Mouse (Mus musculus) limb, embryonic 11.5 days (tissue): ENCODE measurements around the gene Nox1. TPM values are rescaled to one million over a fixed set of nuclear protein-coding genes. Genes with fewer than 3 reads are reported as not detected.

Source experiments
- ATAC-seq: fragments of 200-750 bp; cut with Nextera tagmentation; 2 replicates; pipeline ENCODE4 v1.8.0; 2017; ENCODE audit warnings: low read depth; ENCODE audit not compliant: insufficient number of reproducible peaks, low FRiP score, low TSS enrichment
- DNase-seq: peaks from one replicate; pipeline ENCODE4 v3.0.0-alpha.2; 2015; ENCODE audit warnings: low spot score
- H3K27ac ChIP-seq: fragments of 300-500 bp; sonication (generic); replicated peaks from 2 replicates; pipeline ENCODE4 v1.5.1; 2014; ENCODE audit warnings: low read depth, mild to moderate bottlenecking, low read length
- H3K27me3 ChIP-seq: fragments of 300-500 bp; sonication (generic); 2 replicates; pipeline ENCODE4 v1.6.1; 2014; ENCODE audit warnings: mild to moderate bottlenecking, low read length, mixed read lengths; ENCODE audit not compliant: control insufficient read depth, insufficient read depth
- H3K36me3 ChIP-seq: fragments of 300-500 bp; sonication (generic); 2 replicates; pipeline ENCODE4 v1.6.1; 2014; ENCODE audit warnings: mild to moderate bottlenecking, low read length, moderate library complexity, mixed read lengths; ENCODE audit not compliant: control insufficient read depth, insufficient read depth
- H3K4me1 ChIP-seq: fragments of 300-500 bp; sonication (generic); 2 replicates; pipeline ENCODE4 v1.6.1; 2014; ENCODE audit warnings: low read length, mixed read lengths; ENCODE audit not compliant: control insufficient read depth, insufficient read depth
- H3K4me2 ChIP-seq: fragments of 300-500 bp; sonication (generic); 2 replicates; pipeline ENCODE4 v1.6.1; 2014; ENCODE audit warnings: low read depth, mild to moderate bottlenecking, moderate library complexity; ENCODE audit not compliant: severe bottlenecking
- H3K4me3 ChIP-seq: fragments of 300-500 bp; sonication (generic); 2 replicates; pipeline ENCODE4 v1.5.1; 2014; ENCODE audit warnings: low read depth, low read length
- H3K9ac ChIP-seq: fragments of 300-500 bp; sonication (generic); 2 replicates; pipeline ENCODE4 v1.6.1; 2014; ENCODE audit warnings: mild to moderate bottlenecking, low read length
- H3K9me3 ChIP-seq: fragments of 300-500 bp; sonication (generic); 2 replicates; pipeline ENCODE4 v1.6.1; 2016; ENCODE audit warnings: low read length; ENCODE audit not compliant: control insufficient read depth
- WGBS: fragments of 180-500 bp; shearing (Covaris S2); extraction: QIAGEN DNeasy Blood & Tissue Kit; methylation state at CpG from one replicate; pipeline ENCODE4 v1.1.7; 2014; 5-methylcytosine and 5-hydroxymethylcytosine counted together
- polyA plus RNA-seq: library from polyadenylated mRNA; unstranded; fragments of >200 nt; fragmentation: Nextera tagmentation; extraction: Ambion mirVana; gene quantifications from 2 replicates; pipeline ENCODE4 v1.2.1, GENCODE M21; 2014

The Nox1 gene
- polyA plus RNA-seq = 0.28 TPM in 1 of 2 replicates, not detected in the other

DNA sequence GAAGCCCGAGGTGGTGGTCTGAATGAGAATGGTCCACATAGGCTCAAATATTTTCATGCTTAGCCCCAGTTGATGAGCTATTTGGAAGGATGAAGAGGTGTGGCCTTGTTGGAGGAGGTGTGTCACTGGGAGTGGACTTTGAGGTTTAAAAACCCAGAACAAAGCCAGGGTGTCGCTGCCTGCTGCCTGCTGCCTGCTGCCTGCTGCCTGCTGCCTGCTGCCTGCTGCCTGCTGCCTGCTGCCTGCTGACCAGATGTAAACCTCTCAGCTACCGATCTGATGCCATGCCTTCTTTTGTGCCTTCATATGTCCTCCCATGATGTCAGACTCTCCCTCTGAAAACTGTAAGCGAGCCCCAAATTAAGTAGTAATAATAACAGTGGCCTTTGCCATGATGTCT lies at the start of gene Nox1:
Gene Nox1, minus strand, starts transcription at position 101 of the 400 bp plus-strand sequence.
- no peaks in the 10 kb centered on the region for H3K4me1 ChIP-seq
- H3K27me3 ChIP-seq = no peaks in the 10 kb centered on the region
- no peak within 1 kb of the TSS for H3K4me3 ChIP-seq
- no peaks in the 10 kb centered on the region for H3K36me3 ChIP-seq
- H3K9me3 ChIP-seq = no peaks in the 10 kb centered on the region
- no peak for DNase-seq
- 65% methylated on average over 4 of the region's 4 CpGs for WGBS
- no peak within 1 kb of the TSS for H3K9ac ChIP-seq
- no peak for ATAC-seq
- no peak within 1 kb of the TSS for H3K4me2 ChIP-seq
- H3K27ac ChIP-seq = no peak within 1 kb of the TSS

DNA sequence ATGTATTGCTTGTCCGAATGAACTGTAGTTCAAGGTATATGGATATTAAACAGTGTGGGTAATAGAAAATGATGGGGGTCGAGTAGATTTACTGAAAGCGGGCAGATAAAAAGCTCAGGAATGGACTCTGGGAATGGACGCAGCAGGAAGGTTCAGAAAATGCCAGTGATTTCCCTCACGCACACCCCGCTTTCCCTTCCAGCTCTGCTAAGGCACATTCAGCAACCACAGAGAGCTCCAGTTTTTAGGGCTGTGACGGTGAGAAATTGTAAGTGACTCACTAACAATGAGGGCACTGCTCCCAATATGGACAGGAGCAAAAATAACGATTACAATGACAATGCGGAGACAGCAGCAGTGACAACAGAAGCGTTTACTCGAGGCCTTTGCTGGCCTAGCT lies 40.4 kb upstream of the Nox1 start:
- ATAC-seq = no peak
- Histone ChIP-seq H3K27me3 (no peaks in the 10 kb centered on the region), H3K9me3 (no peaks in the 10 kb centered on the region), H3K4me1 (no peaks in the 10 kb centered on the region), H3K4me3 (no peak overlapping the region), H3K36me3 (no peaks in the 10 kb centered on the region), H3K27ac (no peak overlapping the region), H3K9ac (no peak overlapping the region), H3K4me2 (no peak overlapping the region)
- 79% methylated on average over 11 of the region's 11 CpGs for WGBS
- no peak for DNase-seq

DNA sequence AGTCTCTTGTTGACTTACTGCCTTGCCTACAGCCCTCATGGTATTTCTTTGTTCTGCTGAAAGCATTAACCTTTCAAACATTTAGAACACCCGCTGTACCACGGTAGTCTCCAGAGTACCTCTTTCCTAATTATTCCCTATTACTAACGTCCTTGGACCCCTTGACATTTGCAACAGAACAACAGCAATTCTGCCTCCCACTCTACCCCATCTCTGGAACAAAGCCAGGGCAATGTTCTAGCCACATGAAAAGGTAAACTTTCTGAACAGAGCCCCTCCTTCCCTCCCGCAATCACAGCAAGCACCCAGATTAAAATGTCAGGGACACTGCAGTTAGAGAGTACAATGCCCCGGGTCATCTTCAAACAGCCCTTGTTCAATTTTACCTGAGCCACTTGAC lies 39.4 kb upstream of the Nox1 start:
- no peak for DNase-seq
- Histone ChIP-seq H3K4me3 (no peak overlapping the region), H3K27ac (no peak overlapping the region), H3K4me1 (no peaks in the 10 kb centered on the region), H3K27me3 (no peaks in the 10 kb centered on the region), H3K9ac (no peak overlapping the region), H3K36me3 (no peaks in the 10 kb centered on the region), H3K4me2 (no peak overlapping the region), H3K9me3 (no peaks in the 10 kb centered on the region)
- 72% methylated on average over 5 of the region's 5 CpGs for WGBS
- no peak for ATAC-seq

DNA sequence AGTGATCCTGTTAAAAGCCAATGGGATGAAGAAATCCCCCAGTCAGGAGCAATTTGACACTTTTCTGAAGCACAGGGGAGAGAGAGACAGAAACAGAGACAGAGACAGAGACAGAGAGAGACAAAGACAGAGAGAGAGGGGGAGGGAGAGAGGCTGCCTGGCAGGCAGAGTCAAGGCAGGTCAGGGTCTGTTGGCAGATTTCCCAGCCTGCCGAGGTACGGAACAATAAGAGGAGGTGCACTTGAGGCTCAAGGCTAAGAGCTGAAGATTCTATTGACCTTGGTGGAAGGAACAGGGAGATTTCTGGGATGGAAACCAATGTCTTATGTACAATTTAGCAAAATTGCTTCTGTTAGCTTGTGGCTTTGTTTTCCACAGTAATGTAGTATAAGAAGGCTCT lies 26.4 kb upstream of the Nox1 start:
- Histone ChIP-seq H3K4me1 (no peaks in the 10 kb centered on the region), H3K4me2 (no peak overlapping the region), H3K27me3 (no peaks in the 10 kb centered on the region), H3K36me3 (peaks cover 2% of the 10 kb centered on the region; the same call in 1 of the 2 replicates), H3K9me3 (no peaks in the 10 kb centered on the region), H3K4me3 (no peak overlapping the region), H3K9ac (no peak overlapping the region), H3K27ac (no peak overlapping the region)
- no peak for DNase-seq
- 93% methylated on average over 2 of the region's 2 CpGs for WGBS
- no peak for ATAC-seq

DNA sequence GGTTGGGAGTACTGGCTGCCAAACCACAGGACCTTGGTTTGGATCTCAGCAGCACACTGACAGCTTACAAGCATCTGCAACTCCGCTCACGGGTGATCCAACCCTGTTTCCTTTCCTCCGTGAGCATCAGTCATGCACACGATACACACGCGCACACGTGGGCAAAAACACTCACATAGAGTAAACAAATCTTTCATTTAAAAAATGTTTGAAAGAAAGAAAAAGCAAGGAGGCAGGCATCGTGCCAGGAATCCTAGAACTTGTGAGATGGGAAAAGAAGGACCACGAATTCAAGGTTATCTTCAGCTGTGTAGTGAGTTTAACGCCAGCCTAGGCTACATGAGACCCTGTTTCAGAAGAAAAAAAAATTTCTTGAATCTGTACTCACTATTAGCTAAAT lies 24.2 kb upstream of the Nox1 start:
- Histone ChIP-seq H3K4me1 (no peaks in the 10 kb centered on the region), H3K4me3 (no peak overlapping the region), H3K27ac (no peak overlapping the region), H3K4me2 (no peak overlapping the region), H3K9me3 (no peaks in the 10 kb centered on the region), H3K36me3 (no peaks in the 10 kb centered on the region), H3K9ac (no peak overlapping the region), H3K27me3 (no peaks in the 10 kb centered on the region)
- no peak for DNase-seq
- 94% methylated on average over 10 of the region's 10 CpGs for WGBS
- ATAC-seq = no peak

DNA sequence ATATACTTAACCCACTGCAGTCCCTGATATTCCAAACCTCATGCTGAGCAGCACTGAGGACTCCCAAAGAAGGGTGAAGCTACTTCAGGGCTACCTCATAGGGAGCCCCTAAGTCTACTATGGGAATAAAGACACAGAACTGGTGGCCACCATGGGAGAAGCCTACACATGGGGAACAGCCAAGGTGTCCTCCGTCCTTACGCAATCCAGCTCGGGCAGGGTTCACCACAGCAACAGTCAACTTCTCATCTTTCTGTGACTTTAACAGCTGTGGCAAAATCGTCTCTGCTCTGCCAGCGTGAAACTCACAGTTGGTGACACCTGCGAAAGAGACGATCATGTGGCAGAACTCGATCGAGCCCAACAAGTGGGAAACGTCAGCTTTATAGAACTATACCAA lies 16.5 kb upstream of the Nox1 start:
- no peaks in the 10 kb centered on the region for H3K9me3 ChIP-seq
- H3K36me3 ChIP-seq = no peaks in the 10 kb centered on the region
- H3K27me3 ChIP-seq = no peaks in the 10 kb centered on the region
- no peak overlapping the region for H3K4me2 ChIP-seq
- no peak overlapping the region for H3K9ac ChIP-seq
- no peak for ATAC-seq
- 91% methylated on average over 10 of the region's 10 CpGs for WGBS
- no peak overlapping the region for H3K4me3 ChIP-seq
- no peak for DNase-seq
- no peak overlapping the region for H3K27ac ChIP-seq
- H3K4me1 ChIP-seq = no peaks in the 10 kb centered on the region

DNA sequence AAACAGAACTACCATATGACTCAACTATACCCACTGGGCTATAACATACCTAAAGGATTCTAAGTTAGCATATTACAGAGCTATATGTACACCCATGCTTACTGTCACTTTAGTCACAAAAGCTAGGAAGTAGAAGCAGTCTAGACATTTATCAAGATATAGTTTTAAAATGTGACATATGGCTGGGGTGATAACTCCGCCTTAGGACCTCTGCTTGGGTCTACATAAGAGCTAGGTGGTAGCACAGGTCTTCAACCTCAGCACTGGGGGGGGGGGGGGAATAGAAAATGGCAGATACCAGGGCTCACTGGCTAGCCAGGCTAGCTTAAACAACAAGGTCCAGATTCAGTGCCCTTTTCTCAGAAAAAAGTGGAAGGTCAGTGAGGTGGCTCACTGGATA lies 11.3 kb upstream of the Nox1 start:
- no peak overlapping the region for H3K9ac ChIP-seq
- DNase-seq (no peak), ATAC-seq (no peak)
- no peak overlapping the region for H3K4me2 ChIP-seq
- H3K4me1 ChIP-seq = no peaks in the 10 kb centered on the region
- no peak overlapping the region for H3K27ac ChIP-seq
- H3K27me3 ChIP-seq = no peaks in the 10 kb centered on the region
- 100% methylated on average over 1 of the region's 1 CpGs for WGBS
- H3K9me3 ChIP-seq = no peaks in the 10 kb centered on the region
- no peak overlapping the region for H3K4me3 ChIP-seq
- H3K36me3 ChIP-seq = no peaks in the 10 kb centered on the region

DNA sequence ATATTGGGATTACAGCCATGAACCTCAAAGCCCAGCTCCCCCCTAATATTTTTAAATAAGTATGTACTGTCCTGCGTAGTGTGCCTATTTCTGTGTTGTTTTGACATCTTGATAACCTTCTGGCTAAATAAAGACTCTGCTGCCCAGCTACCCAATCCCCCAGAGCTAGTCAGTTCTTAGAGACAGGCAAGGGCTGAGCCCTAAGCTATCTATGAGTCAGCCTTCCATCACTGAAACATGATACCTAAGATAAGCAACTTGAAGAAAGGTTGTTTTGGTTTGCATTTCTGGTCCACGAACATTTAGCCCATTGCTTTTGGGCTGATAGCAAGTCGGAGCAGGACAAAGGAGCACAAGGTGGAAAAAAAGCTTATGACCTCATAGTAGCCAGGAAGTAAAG lies 1.1 kb downstream of the Nox1 start:
- Histone ChIP-seq H3K27me3 (no peaks in the 10 kb centered on the region), H3K27ac (no peak overlapping the region), H3K4me3 (no peak overlapping the region), H3K9ac (no peak overlapping the region), H3K4me1 (no peaks in the 10 kb centered on the region), H3K9me3 (no peaks in the 10 kb centered on the region), H3K36me3 (no peaks in the 10 kb centered on the region), H3K4me2 (no peak overlapping the region)
- ATAC-seq (no peak), DNase-seq (no peak)
- 76% methylated on average over 3 of the region's 3 CpGs for WGBS

DNA sequence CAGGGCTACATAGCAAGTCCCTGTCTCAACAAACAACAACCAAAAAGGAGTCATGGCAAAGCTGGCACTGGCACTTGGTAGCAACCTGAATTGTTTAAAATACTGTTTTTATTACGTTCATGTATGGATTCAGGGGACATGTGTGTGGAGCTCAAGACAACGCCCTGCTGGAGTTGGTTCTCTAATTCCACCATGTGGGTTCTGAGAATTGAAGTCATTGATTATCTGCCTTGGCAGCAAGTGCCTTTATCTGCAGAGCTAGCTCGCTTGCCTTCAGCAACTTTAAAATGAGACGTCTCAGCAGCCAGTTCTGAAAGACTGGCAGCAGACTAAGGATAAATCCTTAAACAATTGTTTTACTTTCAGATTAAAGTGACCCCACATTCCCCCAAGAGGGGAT lies 3.6 kb downstream of the Nox1 start:
- H3K4me3 ChIP-seq = no peak overlapping the region
- WGBS = 76% methylated on average over 4 of the region's 4 CpGs
- H3K36me3 ChIP-seq = no peaks in the 10 kb centered on the region
- H3K27ac ChIP-seq = no peak overlapping the region
- no peaks in the 10 kb centered on the region for H3K9me3 ChIP-seq
- DNase-seq = no peak
- H3K27me3 ChIP-seq = no peaks in the 10 kb centered on the region
- H3K9ac ChIP-seq = no peak overlapping the region
- H3K4me1 ChIP-seq = no peaks in the 10 kb centered on the region
- ATAC-seq = no peak
- H3K4me2 ChIP-seq = no peak overlapping the region
